Mouse (Mus musculus) erythroblast, embryonic 14.5 days (primary cell): Measurements from ENCODE around the gene Mchr1.

Experiments used
- GATA1 ChIP-seq: IDR thresholded peaks from 2 replicates; pipeline ENCODE4 v1.6.1; 2012; ENCODE audit warnings: low read length, inconsistent platforms, mixed read lengths
- TAL1 ChIP-seq: IDR thresholded peaks from 3 replicates; pipeline ENCODE4 v1.6.1; 2012; ENCODE audit warnings: low read length, inconsistent platforms, mixed read lengths

GRCm38 (mm10) chr15:81210496-81210895 is 24.8 kb upstream of the Mchr1 start:
- TF ChIP-seq TAL1 (no peak), GATA1 (no peak)
